Mouse (Mus musculus) spleen, postnatal 10 days (tissue): ENCODE measurements around the gene Ncoa5.

ENCODE experiments used
- DNase-seq, 2 experiments: peaks; one replicate each; pipeline ENCODE4 v3.0.0; 2021 to 2022; ENCODE audit warnings: low spot score in 2 of 2

Ncoa5 gene

DNA sequence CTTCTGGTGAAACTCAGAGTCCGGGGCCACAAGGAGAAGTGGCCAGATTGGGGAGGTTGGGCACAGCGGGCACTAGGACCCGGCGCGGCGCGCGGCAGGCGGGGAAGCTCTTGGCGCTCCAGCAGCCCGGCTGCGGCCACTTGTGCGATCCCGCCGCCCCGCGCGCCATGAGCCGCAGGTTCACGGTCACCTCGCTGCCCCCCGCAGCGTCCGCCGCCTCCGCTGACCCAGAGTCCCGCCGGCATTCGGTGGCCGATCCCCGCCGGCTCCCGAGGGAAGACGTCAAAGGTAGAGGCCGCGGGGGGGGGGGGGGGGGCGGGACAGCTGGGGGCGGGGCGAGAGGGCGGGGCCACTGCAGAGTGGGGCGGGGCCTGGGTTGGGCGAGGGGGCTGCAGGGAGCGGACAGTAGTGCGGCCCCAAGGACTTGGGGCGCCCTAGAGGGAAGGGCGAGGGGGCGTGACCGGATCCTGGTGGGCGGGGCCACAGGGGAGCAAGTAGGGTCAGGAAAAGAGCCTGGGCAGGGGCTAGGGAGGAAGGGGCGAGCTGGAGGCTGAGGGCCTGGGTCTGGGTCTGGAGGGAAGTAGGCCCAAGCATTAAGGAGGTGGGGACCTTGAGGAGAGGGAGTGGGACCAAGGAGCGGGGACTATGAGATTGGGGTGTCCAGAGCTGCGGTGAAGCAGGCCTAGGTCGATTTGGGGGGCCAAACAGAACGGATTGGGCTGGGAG, 73.8 kb downstream of the Ncoa5 start, which contains the start of gene Slc12a5:
Gene Slc12a5 (plus strand): TSS at position 87 of the 726 bp plus-strand sequence.
- peak in 1 of 2 experiments; percentile 60 for DNase-seq

DNA sequence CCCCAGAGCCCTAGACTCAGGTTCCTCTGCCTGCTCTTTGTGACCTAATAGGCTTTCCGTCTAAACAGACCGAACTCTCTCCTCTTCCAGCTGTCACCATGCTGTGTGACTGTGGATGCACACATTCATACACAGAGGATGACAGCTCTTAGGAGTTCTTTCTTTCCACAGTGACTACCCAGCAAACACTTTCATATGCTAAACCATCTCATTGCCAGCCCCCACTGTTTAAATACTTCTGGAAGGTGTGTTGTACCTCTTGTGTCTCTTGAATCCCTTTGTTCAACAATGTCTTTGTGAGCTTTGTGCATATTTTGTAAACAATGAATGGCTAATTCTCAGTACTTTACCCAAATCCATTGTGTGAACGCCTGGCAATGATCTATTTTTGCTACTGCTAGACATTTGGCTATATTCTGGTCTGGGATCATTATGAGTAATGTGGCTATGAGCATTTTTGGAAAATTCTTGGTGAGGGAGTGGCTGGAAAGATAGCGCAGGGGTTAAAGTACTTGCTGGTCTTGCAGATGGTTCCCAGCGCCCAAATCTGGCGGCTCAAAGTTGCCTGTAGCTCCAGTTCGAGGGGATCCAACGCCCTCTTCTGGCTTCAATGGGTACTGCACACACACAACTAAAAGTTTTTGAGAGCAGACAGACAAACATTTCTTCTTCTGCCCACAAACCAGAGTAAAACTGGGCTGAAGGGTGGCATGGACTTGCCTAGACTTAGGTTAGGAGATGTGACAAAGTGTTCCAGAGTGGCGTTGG, 76.9 kb downstream of the Ncoa5 start:
- no peak for DNase-seq

DNA sequence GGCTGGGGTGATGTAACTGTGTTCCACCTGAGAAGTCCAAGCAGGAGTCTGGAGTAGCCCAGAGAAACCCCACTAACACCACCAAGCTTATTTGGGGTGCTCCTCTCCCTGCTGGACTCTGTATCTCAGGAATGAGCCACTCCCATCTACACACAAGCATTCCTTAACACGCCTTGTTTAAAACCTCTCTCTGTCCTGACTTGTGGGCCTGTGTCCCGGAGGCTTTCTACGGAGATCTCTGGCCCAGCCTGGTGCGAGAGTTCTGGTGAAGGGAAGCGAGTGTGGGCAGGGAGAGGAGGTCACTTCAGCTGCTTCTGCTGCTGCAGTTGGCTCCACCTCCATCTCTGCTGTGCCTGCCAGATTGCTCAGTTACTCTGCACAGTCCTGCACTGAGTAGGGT, 78.5 kb downstream of the Ncoa5 start:
- no peak for DNase-seq

DNA sequence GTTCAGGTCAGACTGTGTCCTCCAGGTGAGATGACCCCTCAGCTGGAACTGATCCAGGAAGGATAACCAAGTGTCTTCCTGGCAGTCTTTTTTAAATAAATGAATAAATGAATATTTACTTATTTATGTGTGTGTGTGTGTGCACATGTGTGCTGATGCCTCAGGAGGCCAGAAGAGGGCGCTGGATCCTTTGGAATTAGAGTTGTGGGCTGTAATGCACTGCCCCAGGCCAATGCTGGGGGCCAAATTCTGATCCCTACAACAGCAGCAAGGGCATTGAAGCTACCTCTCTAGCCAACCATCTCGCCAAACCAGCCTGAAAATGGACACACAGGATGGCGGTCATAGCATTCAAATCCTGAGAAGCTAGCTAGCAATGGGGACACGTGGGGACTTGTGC, 78.9 kb downstream of the Ncoa5 start:
- DNase-seq = no peak

DNA sequence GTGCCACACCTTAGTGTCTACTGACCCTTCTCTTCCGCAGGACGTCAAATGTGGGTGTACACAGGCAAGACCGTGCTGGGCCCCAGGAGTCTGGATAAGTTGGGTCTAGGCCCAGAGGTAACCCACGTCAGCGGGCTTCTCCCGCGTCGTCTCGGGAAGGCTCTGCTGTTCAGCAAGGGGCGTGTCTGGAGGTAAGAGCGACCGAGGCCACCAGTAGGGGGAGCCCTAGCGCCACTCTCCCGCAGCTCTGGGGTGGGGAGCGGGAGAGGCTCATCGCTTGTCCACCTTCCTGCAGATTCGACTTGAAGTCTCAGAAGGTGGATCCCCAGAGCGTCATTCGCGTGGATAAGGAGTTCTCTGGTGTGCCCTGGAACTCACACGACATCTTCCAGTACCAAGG, 81.4 kb downstream of the Ncoa5 start:
- DNase-seq = peak; percentile 61 to 82

DNA sequence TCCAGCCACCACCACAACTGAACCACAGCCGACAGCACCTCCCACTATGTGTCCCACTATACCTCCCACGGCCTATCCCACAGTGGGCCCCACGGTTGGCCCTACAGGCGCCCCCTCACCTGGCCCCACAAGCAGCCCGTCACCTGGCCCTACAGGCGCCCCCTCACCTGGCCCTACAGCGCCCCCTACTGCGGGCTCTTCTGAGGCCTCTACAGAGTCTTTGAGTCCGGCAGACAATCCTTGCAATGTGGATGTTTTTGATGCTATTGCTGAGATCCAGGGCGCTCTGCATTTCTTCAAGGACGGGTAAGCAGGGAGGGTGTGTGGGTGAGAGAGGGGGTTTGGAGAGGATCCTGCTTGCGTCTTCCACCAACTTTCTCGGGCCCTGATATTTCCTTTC, 82.2 kb downstream of the Ncoa5 start:
- DNase-seq = peak in 1 of 2 experiments; percentile 33

DNA sequence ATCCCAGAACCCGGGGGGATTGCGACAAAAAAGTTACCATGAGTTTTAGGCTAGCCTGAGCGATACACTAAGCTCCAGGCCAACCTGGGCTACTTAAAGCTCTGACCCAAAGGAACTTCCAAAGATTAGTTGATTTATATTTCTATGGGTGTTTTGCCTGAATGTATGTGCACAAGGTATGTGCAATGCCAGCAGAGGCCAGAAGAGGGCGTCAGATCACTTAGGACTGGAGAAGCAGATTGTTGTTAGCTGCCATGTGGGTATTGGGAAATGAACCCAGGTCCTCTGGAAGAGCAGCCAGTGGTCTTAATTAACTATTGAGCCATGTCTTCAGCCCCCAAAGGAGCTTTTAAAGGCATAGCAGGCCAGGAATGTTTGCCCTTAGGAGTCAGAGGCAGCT, 82.9 kb downstream of the Ncoa5 start:
- DNase-seq = peak in 1 of 2 experiments; percentile 33

DNA sequence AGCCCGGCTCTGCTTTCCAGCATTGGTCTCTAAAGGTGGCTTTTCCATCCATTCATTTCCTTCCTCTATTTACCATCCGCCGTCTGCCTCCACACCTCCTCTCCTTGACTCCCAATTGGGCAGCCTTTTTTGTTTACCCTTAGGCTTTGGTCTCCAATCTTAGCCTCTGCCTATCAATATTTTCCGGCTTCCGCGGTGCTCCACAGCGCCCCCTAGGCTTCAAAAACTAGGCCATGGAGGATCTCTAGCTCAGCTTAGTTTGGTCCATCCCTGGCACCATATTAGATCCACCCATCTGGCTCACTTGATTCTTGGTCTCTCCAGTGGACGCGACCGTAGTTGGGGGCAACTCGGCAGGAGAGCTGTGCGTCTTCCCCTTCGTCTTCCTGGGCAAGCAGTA, 84.2 kb downstream of the Ncoa5 start:
- DNase-seq = peak in 1 of 2 experiments; percentile 50
